Mouse (Mus musculus) cerebellum, adult 2 months (tissue): ENCODE measurements around the gene Prkcq.

ENCODE experiments used
- CTCF ChIP-seq: fragments of 200-500 bp; IDR thresholded peaks from 2 replicates; pipeline ENCODE4 v1.5.1; 2011; ENCODE audit warnings: low read depth, mild to moderate bottlenecking, control low read depth, low read length, moderate library complexity, borderline replicate concordance; ENCODE audit not compliant: insufficient read depth
- POLR2A ChIP-seq: fragments of 200-500 bp; IDR thresholded peaks from 2 replicates; pipeline ENCODE4 v1.6.1; 2011; ENCODE audit warnings: low read length, control low read depth, borderline replicate concordance; ENCODE audit not compliant: insufficient read depth

DNA sequence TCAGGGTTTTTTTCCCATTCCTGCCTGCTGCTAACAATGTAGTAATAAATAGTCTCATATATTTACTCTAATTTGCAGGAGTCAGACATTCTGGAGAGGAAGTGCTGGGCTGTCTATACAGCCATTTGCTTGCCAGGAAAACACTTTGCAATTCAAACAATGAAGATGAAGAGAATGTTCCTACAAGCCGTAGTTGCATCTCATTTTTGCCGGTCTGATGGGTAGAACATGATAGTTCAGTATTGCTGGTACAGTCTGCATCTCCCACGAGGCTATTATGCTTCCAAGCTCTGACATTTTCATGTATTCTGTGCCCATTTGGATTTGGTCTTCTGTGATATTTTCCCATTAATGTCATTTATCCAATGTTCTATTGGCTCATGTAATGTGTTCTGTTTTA, 150.5 kb downstream of the Prkcq start:
- TF ChIP-seq POLR2A (no peak), CTCF (no peak)
